Mouse (Mus musculus): ENCODE measurements at regions not wholly inside any gene's neighbourhood (a gene's known extent, or its start where the extent isn't known, plus 50 kb on each side); places are given as distances from the start of the nearest gene placed in this dataset.

- DNase-seq (ENCODE audit: low read depth, low spot score), result no peak
Measured at GRCm38 (mm10) chr16:39284484-39284883, 392.0 kb downstream of the Igsf11 start.

GRCm38 (mm10) chr16:39285028-39285744 lies 392.7 kb downstream of the Igsf11 start:
- DNase-seq (ENCODE audit: low read depth, low spot score), result no peak

GRCm38 (mm10) chr16:39286797-39287565 lies 394.5 kb downstream of the Igsf11 start:
- no peak for DNase-seq (ENCODE audit: low read depth, low spot score)

- no peak for DNase-seq (ENCODE audit: low read depth, low spot score)
Measured at GRCm38 (mm10) chr16:39298856-39299255, 406.4 kb downstream of the Igsf11 start.

GRCm38 (mm10) chr16:39302902-39303361 lies 410.5 kb downstream of the Igsf11 start:
- peak; percentile 9 for DNase-seq (ENCODE audit: low read depth, low spot score)

GRCm38 (mm10) chr16:39303371-39303770 lies 410.9 kb downstream of the Igsf11 start:
- DNase-seq (ENCODE audit: low read depth, low spot score), result no peak

- no peak for DNase-seq (ENCODE audit: low read depth, low spot score)
Measured at GRCm38 (mm10) chr16:39307951-39308350, 415.5 kb downstream of the Igsf11 start.

GRCm38 (mm10) chr16:39316752-39317594 lies 424.5 kb downstream of the Igsf11 start:
- DNase-seq (ENCODE audit: low read depth, low spot score), result peak; percentile 57

- no peak for DNase-seq (ENCODE audit: low read depth, low spot score)
Measured at GRCm38 (mm10) chr16:39325627-39326026, 433.2 kb downstream of the Igsf11 start.

GRCm38 (mm10) chr16:39363657-39364056 lies 471.2 kb downstream of the Igsf11 start:
- no peak for DNase-seq (ENCODE audit: low read depth, low spot score)

GRCm38 (mm10) chr16:39368276-39368675 lies 475.8 kb downstream of the Igsf11 start:
- DNase-seq (ENCODE audit: low read depth, low spot score), result no peak

GRCm38 (mm10) chr16:39374616-39375015 lies 482.1 kb downstream of the Igsf11 start:
- no peak for DNase-seq (ENCODE audit: low read depth, low spot score)

GRCm38 (mm10) chr16:39379959-39380358 lies 487.5 kb downstream of the Igsf11 start:
- no peak for DNase-seq (ENCODE audit: low read depth, low spot score)

- DNase-seq (ENCODE audit: low read depth, low spot score), result no peak
Measured at GRCm38 (mm10) chr16:39389943-39390342, 497.5 kb downstream of the Igsf11 start.

- no peak for DNase-seq (ENCODE audit: low read depth, low spot score)
Measured at GRCm38 (mm10) chr16:39390626-39391025, 498.2 kb downstream of the Igsf11 start.

- DNase-seq (ENCODE audit: low read depth, low spot score), result no peak
Measured at GRCm38 (mm10) chr16:39402101-39402749, 509.8 kb downstream of the Igsf11 start.

- DNase-seq (ENCODE audit: low read depth, low spot score), result no peak
Measured at GRCm38 (mm10) chr16:39431581-39431980, 539.1 kb downstream of the Igsf11 start.

- DNase-seq (ENCODE audit: low read depth, low spot score), result no peak
Measured at GRCm38 (mm10) chr16:39445740-39446139, 538.4 kb upstream of the Lsamp start.

GRCm38 (mm10) chr16:39453400-39454138 lies 530.6 kb upstream of the Lsamp start:
- DNase-seq (ENCODE audit: low read depth, low spot score), result no peak

All from embryo, embryonic 11.5 days (tissue).